Mouse (Mus musculus): ENCODE measurements at regions not wholly inside any gene's neighbourhood (a gene's known extent, or its start where the extent isn't known, plus 50 kb on each side); places are given as distances from the start of the nearest gene placed in this dataset.

- TF ChIP-seq CTCF (IDR thresholded peaks at IDR 0.05; ENCODE audit: low read depth, low read length) (no peak), POLR2A (IDR thresholded peaks at IDR 0.05; ENCODE audit: extremely low read depth, insufficient read depth, low read length) (no peak)
Observed at GRCm38 (mm10) chr4:97509576-97509975, 263.0 kb upstream of the Nfia start.
